Mouse (Mus musculus): ENCODE data around the gene Cct6b.

DNA sequence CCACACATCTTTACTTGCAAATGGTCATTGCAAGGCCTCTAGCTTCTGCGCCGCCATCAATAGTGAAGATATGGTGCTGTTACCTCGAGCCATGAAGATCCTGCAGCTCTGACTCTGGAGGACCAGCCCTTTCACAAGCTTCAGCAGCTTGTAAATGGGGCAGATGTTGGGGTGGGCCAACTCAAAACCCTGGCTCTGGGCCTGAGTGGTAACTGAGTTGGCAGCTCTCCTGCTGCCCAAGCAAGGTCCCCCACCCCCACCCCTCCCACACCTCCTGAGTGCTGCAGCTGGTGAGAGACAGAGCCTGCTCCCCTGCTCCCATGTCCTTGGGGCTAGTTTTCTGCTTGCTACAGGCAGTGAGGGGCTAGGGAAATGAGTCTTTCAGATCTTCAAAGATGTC, 51.4 kb downstream of the Cct6b start:
- TF ChIP-seq CTCF (IDR thresholded peaks at IDR 0.05): no peak
- TF ChIP-seq POLR2A (IDR thresholded peaks at IDR 0.05; ENCODE audit: insufficient read depth, low read depth, low read length): no peak
- no peak for TF ChIP-seq EP300 (IDR thresholded peaks at IDR 0.05; ENCODE audit: insufficient read depth, low read depth, low read length)
